Mouse (Mus musculus) fat pad, adult 2 months (tissue): ENCODE data around the gene Trmt44.

Experiments
- DNase-seq: peaks from one replicate; pipeline ENCODE4 v3.0.0-alpha.2; 2011; ENCODE audit warnings: low read depth, low spot score; ENCODE audit errors: extremely low read depth

The Trmt44 gene

DNA sequence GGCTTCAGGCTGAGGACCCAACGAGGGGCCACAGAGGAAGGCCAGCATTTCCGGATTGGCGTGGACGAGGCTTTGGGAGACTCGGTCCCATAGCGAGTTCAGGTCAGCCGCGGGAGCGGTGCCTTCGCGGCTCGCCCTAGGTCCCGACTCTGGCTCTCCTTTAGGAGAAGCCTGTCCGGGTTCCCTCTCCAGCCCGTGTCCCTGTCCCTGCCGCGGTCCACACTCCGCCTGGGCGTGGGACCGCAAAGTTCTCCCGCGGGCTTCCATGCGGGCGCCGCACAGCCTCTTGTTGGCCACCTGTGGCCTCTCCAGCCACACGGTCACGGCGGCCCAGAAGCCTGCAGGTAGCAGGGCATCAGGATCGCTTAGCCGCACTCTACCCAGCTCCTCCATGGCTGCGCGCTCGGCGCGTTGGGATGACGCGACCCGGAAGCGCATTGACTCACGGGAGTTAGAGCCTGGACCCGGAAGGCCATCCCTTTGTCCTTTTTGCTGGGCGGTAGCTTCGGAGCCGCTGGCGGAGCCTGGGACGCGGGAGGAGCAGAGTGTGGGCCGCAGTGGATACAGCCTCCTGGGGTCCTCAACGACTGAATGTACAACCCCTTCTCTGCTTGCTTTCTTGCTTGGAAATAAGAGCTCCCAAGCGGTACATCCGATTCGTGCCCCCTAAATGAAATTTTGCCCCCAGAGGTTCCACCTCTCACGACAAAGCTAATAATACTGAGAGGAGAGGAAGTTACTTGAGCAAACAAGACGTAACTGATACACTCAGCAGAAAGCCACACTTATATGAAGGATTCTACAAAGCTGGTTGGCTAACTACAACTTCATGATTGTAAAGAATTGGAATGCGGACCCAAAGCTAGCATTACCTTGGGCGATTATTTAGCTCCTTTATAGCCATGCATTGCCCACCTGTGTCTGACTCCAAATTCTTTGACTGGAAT is at the start of gene Trmt44:
Gene Trmt44 (minus strand): TSS at position 418 of the 947 bp plus-strand sequence.
- DNase-seq, result no peak

DNA sequence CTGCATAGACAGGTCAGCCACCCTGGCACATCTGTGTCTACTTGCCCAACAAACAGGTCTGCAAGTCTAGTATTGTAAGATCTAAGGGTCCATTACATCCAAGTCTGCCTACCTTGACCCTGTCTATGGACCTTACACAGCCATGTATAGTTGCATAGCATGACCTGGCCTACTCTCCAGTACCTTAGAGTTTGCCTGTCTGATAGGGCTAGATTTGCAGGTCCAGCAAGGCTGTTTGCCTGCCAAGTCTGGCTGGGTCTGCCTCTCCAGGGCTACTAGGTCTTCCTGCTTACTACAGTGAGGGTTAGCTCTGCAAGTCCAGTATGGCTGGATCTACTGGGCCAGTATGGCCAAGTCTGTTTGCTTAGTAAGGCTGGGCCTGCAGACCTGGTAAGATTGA is 49.0 kb upstream of the Trmt44 start:
- DNase-seq, result no peak

DNA sequence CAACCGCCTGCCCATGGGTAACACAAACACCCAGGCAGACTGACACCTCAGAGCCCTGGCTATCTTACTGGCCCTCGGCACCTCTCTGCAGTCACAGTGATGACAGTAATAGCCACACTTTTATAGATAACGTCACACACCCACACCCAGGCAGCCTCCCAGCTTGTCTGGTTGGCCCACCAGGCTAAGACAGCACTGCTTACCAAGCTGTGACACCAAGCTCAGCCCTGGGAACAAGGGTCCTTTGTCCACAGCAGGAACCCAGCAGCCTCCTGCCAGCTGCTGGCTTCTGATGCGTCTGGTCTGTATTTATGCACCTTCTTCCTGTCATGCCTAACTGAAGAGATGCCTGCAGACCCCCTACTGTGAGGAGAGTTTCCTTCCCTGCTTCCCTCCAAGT is 46.2 kb upstream of the Trmt44 start:
- DNase-seq, result no peak

DNA sequence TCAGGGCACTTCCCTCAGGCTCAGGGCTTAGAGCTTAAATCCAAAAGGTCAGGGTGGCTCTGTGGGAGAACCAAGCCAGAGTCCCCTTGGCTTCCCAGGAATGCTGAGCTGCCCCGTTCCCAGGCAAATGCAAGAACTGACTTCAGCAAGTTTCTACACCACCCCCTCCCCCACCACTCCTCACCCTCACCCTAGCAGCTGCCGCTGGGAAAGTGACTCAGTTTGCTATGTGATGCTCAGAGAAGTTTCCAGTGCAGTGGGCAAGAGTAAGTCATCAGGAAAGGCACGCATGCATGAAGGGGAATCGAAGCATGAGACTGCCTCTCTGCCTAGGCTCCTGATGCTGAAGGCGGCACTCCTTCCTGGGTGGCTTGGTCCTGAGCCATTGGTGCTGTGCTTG is 42.1 kb upstream of the Trmt44 start:
- DNase-seq, result no peak

DNA sequence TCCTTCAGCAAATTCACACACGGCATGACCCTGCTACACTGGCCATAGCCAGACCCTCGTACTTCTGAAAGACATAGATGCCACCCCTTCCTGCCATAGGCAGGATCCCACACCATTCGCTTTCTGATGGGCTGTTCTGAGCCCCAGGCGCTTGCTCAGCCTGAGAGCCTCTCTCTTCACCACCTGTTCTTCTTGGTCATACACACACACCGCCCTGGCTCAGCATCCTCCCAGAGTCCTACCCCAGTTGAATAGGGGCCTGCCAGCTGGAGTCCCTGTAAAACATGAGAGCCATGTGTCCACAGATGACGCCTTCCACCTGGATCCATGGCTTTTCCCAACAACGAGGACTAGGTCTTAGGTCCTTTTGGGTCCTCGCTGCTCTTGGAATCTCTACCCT is 37.9 kb upstream of the Trmt44 start:
- DNase-seq, result no peak

DNA sequence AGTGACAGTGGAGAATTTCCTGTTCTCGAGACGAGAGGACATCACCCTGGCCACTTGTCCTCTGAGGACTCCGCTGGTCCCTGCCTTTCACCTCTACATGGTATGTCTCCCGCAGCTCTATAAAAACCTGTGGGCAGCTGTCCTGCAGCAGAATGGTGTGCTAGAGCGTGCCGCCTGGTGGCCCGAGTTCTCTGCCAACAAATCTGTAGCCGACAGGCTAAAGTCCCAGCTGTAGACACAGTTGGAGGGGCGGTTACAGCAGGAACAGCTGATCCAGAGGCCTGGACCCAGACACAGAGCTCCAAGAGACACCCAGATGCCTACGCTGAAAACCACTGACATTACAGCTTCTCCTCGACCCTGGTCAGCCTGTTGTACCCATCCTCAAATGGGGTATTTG is 37.0 kb upstream of the Trmt44 start:
- DNase-seq, result no peak

DNA sequence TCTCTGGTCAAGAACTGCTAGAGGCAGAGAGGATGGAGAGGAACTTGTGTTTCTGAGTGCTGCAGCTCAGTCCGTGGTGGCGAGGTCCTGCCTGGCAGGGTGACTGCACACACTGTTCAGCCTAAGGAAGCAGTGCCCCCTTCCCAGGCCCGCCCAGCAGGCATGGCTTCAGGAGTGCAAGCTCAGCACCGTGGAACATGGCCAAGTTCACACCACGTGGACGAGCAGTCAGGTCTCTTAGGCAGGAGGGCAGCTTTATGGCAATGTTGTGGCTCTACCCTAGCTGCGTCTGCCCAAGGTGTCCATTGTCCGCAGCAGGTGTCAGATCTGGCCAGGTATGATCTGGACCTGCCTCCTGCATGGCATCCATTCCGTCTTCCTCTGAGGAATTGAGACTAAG is 36.3 kb upstream of the Trmt44 start:
- no peak for DNase-seq

DNA sequence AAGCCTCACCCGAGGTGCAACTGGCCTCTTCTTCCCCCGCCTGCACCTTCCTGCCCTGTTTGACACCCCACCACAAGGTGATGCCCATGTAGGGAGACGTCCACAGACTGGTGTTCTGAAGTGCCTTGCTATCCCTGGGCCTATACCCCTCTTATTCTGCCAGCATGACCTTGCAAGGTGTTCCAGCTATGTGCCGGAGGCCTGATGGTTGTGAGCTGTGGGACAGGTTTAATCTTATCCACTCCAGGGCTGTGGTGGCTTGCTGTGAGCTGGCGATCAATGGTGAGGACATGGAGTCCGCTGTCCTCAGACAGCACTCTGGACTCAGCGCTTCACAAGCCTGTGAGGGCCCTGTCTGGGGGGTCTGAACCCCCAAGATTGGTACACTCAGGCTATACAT is 35.5 kb upstream of the Trmt44 start:
- no peak for DNase-seq

DNA sequence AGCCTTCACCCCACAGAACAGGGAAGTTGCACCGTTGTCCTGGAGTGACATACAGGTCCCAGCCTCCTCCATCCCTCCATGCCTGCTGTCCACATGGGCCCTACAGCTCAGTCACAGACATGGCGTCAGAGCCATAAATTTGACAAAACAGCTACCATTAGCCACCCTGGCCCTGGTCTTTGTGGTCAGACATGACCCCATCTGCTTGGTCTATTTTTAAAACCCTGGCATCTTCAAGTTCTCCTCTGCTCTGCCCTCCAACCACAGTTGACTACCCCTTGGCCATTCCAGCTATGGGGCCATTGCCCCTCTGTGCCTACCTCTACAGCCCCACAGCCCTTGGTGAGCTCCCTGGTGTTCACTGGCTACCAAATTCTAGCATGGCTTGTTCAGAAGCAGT is 35.1 kb upstream of the Trmt44 start:
- no peak for DNase-seq

DNA sequence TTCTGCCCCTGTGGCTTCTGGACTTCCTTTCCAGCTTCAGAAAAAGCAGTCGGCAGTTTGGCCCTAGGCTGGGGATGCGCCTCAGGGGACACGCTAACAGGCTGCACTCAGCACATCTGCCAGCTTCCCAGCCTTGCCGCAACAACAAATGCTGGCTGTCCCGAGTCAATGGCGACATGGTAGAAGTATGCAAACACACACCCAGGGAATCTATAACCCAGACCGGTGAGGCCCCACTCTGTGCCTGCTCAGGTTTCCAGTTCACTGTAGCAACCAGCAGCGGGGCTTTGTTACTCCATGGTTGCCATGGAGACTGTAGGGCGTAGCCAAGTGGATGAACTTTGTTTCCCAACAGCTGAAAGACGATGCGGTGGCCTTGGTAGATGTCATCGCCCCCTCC is 34.5 kb upstream of the Trmt44 start:
- DNase-seq, result no peak

DNA sequence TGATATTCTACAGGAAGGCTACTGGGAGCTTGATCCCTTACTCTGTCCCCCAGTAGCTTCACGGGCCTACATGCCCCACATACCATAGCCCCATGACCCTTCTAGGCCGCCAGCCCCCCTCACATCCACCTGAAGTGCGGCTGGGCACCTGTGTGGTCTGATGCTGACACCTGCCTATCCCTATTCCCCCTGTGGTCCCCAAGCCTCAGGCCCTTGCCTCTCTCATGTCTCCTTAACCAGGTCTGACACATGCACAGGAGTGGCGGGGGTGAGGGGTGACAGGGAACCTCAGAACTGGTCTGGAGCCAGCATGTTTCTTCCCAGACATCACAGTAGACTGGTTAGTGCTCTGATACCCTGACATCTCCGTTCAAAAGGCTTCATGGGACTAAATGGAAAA is 33.7 kb upstream of the Trmt44 start:
- DNase-seq, result no peak

DNA sequence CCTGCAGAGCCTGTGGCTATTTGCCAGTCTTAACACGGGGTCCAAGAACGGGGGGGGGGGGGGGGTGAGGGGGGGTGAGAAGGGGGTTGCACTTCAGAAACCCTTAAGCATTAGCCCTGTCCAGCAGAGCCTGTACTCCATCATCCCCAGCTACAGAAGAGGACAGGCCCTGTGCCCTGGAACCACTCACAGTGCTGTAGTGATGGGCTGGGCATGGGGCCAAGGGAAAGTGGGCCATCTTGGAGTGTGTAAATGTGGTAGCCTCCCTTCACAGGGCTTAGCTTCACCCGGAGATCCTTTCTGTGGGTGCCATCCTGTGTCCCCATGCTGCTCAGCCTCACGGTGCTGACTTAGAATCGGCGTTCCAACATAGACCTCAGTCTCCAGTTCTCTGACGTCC is 32.9 kb upstream of the Trmt44 start:
- no peak for DNase-seq

DNA sequence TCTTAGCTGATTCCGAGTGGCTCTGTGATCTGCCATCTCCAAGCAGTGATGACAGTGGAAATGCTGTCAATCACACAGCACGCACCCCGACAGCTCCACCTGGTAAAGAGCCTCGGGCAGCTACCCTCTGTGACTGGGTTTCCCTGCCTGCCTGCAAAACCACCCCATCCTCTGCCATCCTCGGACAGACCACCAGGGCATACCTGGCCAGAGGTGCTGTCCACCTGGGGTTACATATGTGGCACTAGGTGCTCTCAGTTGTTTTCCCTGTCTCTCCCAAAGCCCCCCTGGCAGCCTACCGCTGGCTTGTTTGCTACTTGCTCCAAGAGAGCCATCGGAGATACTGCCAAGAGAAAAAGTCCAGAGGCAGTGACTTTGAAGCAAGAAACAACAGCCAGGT is 31.9 kb upstream of the Trmt44 start:
- no peak for DNase-seq

DNA sequence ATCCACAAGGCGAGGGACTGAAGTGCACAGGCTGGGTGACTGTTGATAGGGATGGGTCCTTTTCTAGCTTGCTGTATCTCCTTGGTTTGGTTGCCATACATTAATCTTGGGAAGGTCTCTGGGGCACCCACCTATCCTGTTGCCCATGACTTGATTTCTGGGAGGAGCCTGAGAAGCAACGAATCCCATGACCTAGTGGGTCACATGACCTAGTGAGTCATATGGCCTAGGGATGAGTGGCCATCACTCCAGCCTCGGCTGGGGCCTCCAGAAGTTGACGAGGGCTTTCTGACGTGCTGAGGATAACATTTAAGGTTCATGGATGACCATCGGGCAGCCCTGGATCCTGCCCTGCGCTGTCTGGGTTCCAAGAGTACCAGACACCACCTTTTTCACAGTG is 30.5 kb upstream of the Trmt44 start:
- no peak for DNase-seq

DNA sequence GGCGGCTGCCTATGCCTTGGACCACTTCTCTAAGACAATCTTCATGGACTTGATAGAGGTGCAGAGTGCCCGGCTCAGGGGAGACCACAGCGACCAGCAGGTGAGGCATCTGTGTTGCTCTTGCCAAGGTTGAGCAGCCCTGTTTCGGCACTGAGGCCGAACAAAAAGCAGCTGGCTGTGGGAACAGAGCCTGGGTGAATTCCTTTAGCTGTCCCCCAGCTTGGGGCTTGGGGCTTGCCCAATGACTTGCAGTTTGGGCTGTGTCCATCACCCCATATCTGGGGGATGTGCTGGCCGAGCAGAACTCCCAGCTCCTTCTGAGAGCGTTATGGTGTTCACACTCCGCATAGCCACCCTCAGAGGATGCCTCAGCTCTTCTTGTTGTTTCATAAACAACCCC is 26.7 kb upstream of the Trmt44 start:
- DNase-seq, result no peak

DNA sequence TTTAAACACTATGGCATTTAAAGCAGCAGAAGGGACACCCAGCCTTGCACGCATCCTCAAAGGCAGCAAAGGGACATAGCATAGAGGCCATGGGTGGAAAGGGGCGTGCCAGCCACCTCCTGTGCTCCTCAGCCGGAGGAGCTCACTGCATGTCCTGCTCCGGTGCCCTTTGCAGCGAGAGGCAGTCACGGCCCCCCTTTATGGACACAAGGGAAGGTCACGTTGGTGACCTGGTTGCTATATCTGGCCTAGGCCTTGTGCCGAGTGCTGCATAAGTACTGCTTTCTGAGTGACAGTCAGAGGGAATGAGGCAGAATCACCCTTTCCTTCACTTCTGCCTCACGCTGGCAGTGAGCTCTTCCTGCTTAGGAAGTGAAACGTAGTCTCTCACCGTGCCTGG is 25.4 kb upstream of the Trmt44 start:
- DNase-seq, result no peak

DNA sequence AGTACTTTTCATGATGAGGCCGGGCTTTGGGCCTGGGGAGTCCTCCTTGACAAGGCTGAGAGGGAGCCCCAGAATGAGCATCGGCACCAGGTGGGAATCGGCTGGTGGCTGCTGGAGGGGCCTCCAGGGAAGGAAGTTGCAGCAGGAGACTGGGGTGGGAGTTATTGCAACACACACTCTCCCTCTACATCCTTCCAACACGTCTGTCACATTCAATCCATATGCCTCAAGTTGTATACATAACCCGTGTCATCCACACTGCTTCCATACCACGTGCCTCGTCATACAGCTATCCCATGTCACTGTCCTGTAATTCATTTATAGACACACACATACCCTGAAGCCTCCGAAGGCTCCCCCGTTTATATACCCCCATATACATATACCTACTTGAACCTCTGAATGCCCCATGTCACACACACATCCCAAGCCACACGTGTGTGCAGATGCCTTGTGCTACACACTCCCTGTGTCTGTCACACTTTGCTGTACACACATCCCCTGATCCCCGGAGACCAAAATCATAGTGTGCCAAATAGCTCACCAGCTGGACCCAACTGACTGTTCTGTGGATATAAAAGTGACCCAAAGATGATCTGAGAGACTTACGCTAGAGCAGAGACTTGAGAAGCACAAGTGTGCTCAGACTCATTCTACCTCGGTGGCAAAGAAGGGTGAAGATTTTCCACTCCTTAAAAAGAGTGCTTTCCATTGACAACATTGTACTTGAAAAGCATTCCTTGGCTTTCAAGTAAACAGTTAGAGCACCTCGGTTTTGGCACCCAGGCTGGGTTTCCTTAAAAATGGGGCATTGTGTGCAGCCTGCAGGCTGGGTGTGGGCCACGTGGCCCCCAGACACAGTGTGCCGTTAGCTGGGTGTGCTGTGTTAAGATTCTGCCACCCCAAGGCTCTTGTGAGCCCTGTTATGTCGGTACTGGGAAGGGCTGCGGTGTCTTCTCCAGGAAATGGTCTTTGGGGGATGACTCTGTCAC is 21.6 kb upstream of the Trmt44 start:
- DNase-seq, result no peak

DNA sequence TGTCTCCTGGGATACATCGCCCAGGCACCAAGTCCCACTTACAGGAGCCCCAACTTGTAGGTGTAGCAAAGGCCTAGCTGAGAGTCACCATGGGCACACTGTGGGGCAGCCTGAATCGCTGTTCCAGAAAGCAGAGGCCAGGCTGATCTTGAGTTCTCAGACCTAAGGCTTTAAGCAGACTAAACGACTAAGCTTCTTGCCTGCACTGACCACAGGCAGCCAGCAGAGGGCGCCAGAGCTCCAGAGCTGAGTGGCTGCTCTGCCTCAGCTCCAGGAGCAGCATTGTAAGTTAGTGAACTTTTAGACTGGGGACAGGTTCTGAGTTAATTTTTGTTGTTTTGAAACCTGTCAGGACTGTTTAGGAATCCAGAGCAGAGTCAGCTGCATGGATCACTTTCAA is 20.8 kb upstream of the Trmt44 start:
- no peak for DNase-seq

DNA sequence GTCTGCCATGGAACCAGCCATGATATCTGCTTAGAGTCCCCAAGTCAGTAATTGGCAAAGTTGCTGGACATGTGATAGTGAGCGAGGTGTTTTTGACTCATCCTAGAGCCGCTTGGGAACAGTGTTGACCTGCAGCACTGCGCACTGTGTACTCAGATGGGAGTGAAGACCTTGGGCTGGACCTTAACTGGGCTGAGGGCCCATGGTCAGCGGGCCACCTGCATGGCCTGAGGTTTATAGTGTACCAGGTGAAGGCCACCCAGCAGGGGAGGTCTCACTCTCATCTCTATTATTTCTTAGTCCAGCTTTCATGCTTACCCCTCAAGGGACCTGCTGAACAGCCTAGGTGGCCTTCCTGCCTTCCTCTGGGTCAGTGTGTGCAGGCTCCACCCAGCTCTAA is 19.9 kb upstream of the Trmt44 start:
- no peak for DNase-seq

DNA sequence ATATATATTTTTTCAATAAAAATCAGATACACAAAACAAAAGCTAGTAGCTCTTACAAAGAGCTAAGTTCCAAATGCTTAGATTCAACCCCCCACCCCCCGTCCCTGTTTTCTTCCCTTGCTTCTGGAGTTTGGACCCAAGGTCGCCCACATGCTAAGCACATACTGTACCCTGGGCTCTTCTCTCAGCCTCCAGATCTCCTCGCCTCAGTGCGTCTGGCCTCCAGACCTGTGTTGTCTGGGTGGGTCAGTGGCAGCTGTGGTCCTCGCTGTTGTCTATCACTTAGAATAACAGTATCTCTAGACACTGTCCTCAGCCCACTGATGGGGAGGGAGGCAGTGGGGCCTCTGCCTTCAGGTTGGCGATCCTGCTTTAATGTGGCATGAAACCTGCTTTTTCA is 18.4 kb upstream of the Trmt44 start:
- no peak for DNase-seq

DNA sequence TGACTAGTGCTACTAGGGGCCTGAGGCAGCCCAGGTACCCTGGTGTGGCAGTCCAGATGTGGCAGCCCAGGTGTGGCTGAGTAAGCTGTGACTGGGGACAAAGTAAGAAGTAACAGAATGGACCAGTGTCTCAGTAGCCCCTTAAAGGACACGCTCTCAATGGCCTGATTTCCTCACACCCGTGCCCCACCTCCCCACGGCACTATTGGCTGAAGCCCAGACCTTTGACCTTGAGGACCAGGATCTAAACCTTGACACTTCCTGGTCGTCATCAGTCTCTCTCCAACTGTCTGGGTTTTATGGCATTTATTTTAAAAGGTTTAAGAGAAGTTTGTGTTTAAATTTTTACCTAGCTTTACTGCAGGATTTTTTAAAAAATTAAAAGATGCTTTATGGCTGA is 18.0 kb upstream of the Trmt44 start:
- DNase-seq, result no peak
